Mouse (Mus musculus) intestine, embryonic 16.5 days (tissue): ENCODE data around the gene Scn1b. TPM values are rescaled to one million over a fixed set of nuclear protein-coding genes. Genes with fewer than 3 reads are reported as not detected.

Experiments used
- ATAC-seq: fragments of 200-750 bp; cut with Nextera tagmentation; 2 replicates; pipeline ENCODE4 v1.8.0; 2017; ENCODE audit warnings: moderate TSS enrichment, moderate library complexity
- H3K27ac ChIP-seq: fragments of 300-500 bp; sonication (generic); 2 replicates; pipeline ENCODE4 v1.5.1; 2014; ENCODE audit warnings: mild to moderate bottlenecking, low read length
- H3K27me3 ChIP-seq: fragments of 300-500 bp; sonication (generic); replicated peaks from 2 replicates; pipeline ENCODE4 v1.6.1; 2014; ENCODE audit warnings: low read length, control low read depth, mixed read lengths; ENCODE audit not compliant: control insufficient read depth, insufficient read depth
- H3K36me3 ChIP-seq: fragments of 300-500 bp; sonication (generic); 2 replicates; pipeline ENCODE4 v1.6.1; 2014; ENCODE audit warnings: low read length, control low read depth; ENCODE audit not compliant: control insufficient read depth, insufficient read depth
- H3K4me1 ChIP-seq: fragments of 300-500 bp; sonication (generic); 2 replicates; pipeline ENCODE4 v1.6.1; 2014; ENCODE audit warnings: low read length, control low read depth, mixed read lengths; ENCODE audit not compliant: control insufficient read depth, insufficient read depth
- H3K4me2 ChIP-seq: fragments of 300-500 bp; sonication (generic); 2 replicates; pipeline ENCODE4 v1.6.1; 2014; ENCODE audit warnings: low read depth, low read length, control low read depth
- H3K4me3 ChIP-seq: fragments of 300-500 bp; sonication (generic); 2 replicates; pipeline ENCODE4 v1.5.1; 2014; ENCODE audit warnings: mild to moderate bottlenecking, low read length
- H3K9ac ChIP-seq: fragments of 300-500 bp; sonication (generic); 2 replicates; pipeline ENCODE4 v1.6.1; 2014; ENCODE audit warnings: low read depth, low read length
- H3K9me3 ChIP-seq: fragments of 300-500 bp; sonication (generic); 2 replicates; pipeline ENCODE4 v1.6.1; 2016; ENCODE audit warnings: low read length, control low read depth; ENCODE audit not compliant: control insufficient read depth
- WGBS: fragments of 180-500 bp; shearing (Covaris S2); extraction: QIAGEN DNeasy Blood & Tissue Kit; methylation state at CpG from one replicate; pipeline ENCODE4 v1.1.7; 2014; 5-methylcytosine and 5-hydroxymethylcytosine counted together
- polyA plus RNA-seq: library from polyadenylated mRNA; unstranded; fragments of >200 nt; fragmentation: Nextera tagmentation; extraction: Ambion mirVana; gene quantifications from 2 replicates; pipeline ENCODE4 v1.2.1, GENCODE M21; 2015

Gene Scn1b
- polyA plus RNA-seq, 1 experiment from 2014 or later = 0.16 TPM

- no peak overlapping the region for H3K4me2 ChIP-seq
Measured at GRCm38 (mm10) chr7:31135717-31136116, 8.9 kb upstream of the Scn1b start.

GRCm38 (mm10) chr7:31131866-31132265, 5.1 kb upstream of the Scn1b start:
- Histone ChIP-seq H3K27ac (no peak overlapping the region), H3K36me3 (peaks cover 25% of the 10 kb centered on the region), H3K4me2 (no peak overlapping the region), H3K27me3 (peaks cover 8% of the 10 kb centered on the region), H3K9me3 (no peaks in the 10 kb centered on the region), H3K9ac (no peak overlapping the region), H3K4me1 (0 out of 2 replicates have a peak, but pooled peaks cover 5% of the 10 kb centered on the region), H3K4me3 (no peak overlapping the region)
- WGBS = 90% methylated on average over 4 of the region's 4 CpGs
- no peak for ATAC-seq

More at GRCm38 (mm10) chr7:31135717-31136116, 8.9 kb upstream of the Scn1b start:
- H3K4me1 ChIP-seq = no peaks in the 10 kb centered on the region
- 90% methylated on average over 10 of the region's 10 CpGs for WGBS
- ATAC-seq = no peak
- peaks cover 33% of the 10 kb centered on the region for H3K36me3 ChIP-seq
- no peaks in the 10 kb centered on the region for H3K9me3 ChIP-seq
- H3K27me3 ChIP-seq = no peaks in the 10 kb centered on the region
- no peak overlapping the region for H3K9ac ChIP-seq
- no peak overlapping the region for H3K27ac ChIP-seq
- H3K4me3 ChIP-seq = no peak overlapping the region

DNA sequence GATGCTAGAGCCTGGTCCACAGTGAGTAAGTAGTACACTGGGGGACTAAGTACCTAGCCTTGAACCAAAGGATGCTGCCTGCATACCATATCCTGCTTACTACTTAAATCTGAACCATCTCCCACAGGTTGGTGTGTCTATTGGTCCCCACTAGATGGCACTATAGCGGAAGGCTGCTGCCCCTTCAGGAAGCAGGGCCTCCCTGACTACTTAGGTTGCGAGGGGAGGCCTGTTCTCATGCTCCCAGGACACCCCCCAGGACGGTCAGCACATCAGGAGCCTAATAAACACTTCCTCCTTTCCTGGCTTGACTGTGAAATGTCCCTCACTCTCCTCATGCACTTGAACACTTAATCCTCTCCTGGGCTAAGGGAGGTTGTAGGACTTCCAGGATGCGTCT, 4.0 kb upstream of the Scn1b start:
- ATAC-seq = 0 out of 2 replicates have a peak, but pooled peaks have one; percentile 31
- Histone ChIP-seq H3K27me3 (peaks cover 18% of the 10 kb centered on the region), H3K9me3 (no peaks in the 10 kb centered on the region), H3K4me1 (peaks cover 11% of the 10 kb centered on the region), H3K9ac (no peak overlapping the region), H3K36me3 (peaks cover 24% of the 10 kb centered on the region), H3K4me3 (no peak overlapping the region), H3K4me2 (no peak overlapping the region), H3K27ac (no peak overlapping the region)
- 32% methylated on average over 4 of the region's 4 CpGs for WGBS

- ATAC-seq = no peak
Measured at GRCm38 (mm10) chr7:31130197-31130596, 3.4 kb upstream of the Scn1b start.

GRCm38 (mm10) chr7:31128157-31128705, 1.4 kb upstream of the Scn1b start:
- 69% methylated on average over 9 of the region's 9 CpGs for whole genome bisulfite sequencing
- ATAC-seq = no peak
- Histone ChIP-seq H3K4me3 (no peak overlapping the region), H3K9ac (no peak overlapping the region), H3K9me3 (no peaks in the 10 kb centered on the region), H3K4me1 (peaks cover 11% of the 10 kb centered on the region), H3K27me3 (peaks cover 31% of the 10 kb centered on the region), H3K27ac (no peak overlapping the region), H3K36me3 (peaks cover 10% of the 10 kb centered on the region), H3K4me2 (no peak overlapping the region)

More at GRCm38 (mm10) chr7:31130197-31130596, 3.4 kb upstream of the Scn1b start:
- Histone ChIP-seq H3K4me3 (no peak overlapping the region), H3K27ac (no peak overlapping the region), H3K27me3 (peaks cover 24% of the 10 kb centered on the region), H3K4me2 (no peak overlapping the region), H3K9me3 (no peaks in the 10 kb centered on the region), H3K36me3 (peaks cover 17% of the 10 kb centered on the region), H3K9ac (no peak overlapping the region), H3K4me1 (peaks cover 11% of the 10 kb centered on the region)
- WGBS = 95% methylated on average over 7 of the region's 7 CpGs

DNA sequence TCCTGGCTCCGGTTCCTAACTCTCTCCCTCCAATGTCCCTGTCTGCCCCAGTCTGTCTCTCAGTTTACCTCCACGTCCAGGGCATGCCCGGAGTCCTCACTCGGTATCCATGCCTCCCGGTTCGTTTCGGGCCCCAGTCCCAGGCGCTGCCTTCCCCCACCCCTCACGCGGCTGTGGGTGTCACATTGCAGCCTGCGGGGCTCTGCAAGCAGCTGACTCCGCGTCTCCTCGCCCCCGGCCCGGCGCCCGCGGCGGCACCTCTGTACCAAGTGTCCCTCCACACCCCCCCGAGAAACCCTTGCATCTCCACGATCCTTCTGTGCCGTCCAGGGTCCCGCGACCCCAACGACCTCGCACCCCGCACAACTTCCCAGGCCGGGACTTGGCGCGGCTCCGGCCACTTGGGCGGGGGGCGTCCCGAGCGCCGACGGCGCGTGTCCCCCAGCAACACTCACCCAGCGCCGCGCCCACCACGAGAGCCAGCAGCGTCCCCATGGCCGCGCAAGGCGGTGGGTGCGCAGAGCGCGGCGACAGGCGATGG, 522 bp downstream of the Scn1b start:
- ATAC-seq = peak; percentile 2; the same call in 1 of the 2 replicates
- H3K27ac ChIP-seq = no peak overlapping the region

GRCm38 (mm10) chr7:31125116-31125515, 1.7 kb downstream of the Scn1b start:
- WGBS = 77% methylated on average over 13 of the region's 13 CpGs
- H3K4me3 ChIP-seq = no peak overlapping the region
- peaks cover 31% of the 10 kb centered on the region for H3K27me3 ChIP-seq
- ATAC-seq = no peak
- no peaks in the 10 kb centered on the region for H3K9me3 ChIP-seq
- H3K9ac ChIP-seq = no peak overlapping the region
- peaks cover under 1% of the 10 kb centered on the region; the same call in 1 of the 2 replicates for H3K36me3 ChIP-seq
- H3K27ac ChIP-seq = no peak overlapping the region
- H3K4me2 ChIP-seq = no peak overlapping the region
- H3K4me1 ChIP-seq = peaks cover 11% of the 10 kb centered on the region

More for the DNA sequence above, 522 bp downstream of the Scn1b start:
- Histone ChIP-seq H3K4me1 (peaks cover 11% of the 10 kb centered on the region), H3K9ac (peak overlapping the region; percentile 63), H3K36me3 (peaks cover 3% of the 10 kb centered on the region; the same call in 1 of the 2 replicates), H3K27me3 (peaks cover 31% of the 10 kb centered on the region), H3K4me2 (peak overlapping the region; percentile 98), H3K4me3 (peak overlapping the region; percentile 61), H3K9me3 (no peaks in the 10 kb centered on the region)
- under 1% methylated on average over 48 of the region's 53 CpGs for WGBS

DNA sequence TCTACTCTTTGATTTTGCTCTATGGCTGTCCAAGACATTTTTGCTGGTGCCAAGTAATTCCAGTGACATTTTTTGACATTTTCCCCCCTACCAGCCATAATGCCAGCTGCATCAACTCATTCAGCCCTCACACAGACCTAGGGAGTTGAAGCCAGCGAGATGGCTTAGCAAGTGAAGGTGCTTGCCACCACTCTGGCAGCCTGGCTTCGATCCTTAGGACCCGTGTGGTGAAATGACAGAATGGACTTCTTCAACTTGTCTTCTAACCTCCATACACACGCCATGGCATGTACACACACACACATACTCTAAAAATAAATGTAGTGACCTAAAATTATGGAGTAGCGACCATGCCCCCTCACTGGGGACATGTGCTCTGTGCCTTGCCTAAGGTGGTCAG, 2.4 kb downstream of the Scn1b start:
- peaks cover 31% of the 10 kb centered on the region for H3K27me3 ChIP-seq
- no peak for ATAC-seq
- no peak overlapping the region for H3K4me2 ChIP-seq
- no peak overlapping the region for H3K9ac ChIP-seq
- no peak overlapping the region for H3K4me3 ChIP-seq
- H3K4me1 ChIP-seq = peaks cover 11% of the 10 kb centered on the region
- 84% methylated on average over 5 of the region's 5 CpGs for WGBS
- no peaks in the 10 kb centered on the region for H3K36me3 ChIP-seq
- H3K27ac ChIP-seq = no peak overlapping the region
- H3K9me3 ChIP-seq = no peaks in the 10 kb centered on the region

DNA sequence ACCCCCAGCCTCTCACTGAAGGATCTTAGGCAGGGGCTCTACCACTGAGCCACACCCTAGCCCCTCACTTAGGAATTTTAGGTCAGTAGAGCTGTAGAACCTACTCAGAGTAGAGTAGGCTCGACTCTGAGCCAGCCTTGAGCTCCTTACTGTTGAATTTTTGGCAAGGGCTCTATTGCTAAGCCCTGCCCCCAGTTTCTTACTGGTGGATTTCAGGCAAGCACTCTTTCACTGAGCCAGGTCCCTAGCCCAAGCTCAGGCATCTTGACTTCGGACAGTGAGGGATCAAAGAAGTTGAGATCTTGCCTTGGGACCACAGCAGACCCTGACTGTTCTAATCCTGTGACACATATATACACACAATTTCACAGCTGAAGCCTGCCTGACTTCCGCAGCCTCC, 3.1 kb downstream of the Scn1b start:
- ATAC-seq = no peak
- H3K27me3 ChIP-seq = peaks cover 31% of the 10 kb centered on the region
- H3K27ac ChIP-seq = no peak overlapping the region
- WGBS = 81% methylated on average over 3 of the region's 3 CpGs
- no peaks in the 10 kb centered on the region for H3K36me3 ChIP-seq
- peaks cover 11% of the 10 kb centered on the region for H3K4me1 ChIP-seq
- H3K4me3 ChIP-seq = no peak overlapping the region
- no peak overlapping the region for H3K4me2 ChIP-seq
- H3K9me3 ChIP-seq = no peaks in the 10 kb centered on the region
- no peak overlapping the region for H3K9ac ChIP-seq
